Mouse (Mus musculus): ENCODE results near the gene Zfyve27.

The Zfyve27 gene

DNA sequence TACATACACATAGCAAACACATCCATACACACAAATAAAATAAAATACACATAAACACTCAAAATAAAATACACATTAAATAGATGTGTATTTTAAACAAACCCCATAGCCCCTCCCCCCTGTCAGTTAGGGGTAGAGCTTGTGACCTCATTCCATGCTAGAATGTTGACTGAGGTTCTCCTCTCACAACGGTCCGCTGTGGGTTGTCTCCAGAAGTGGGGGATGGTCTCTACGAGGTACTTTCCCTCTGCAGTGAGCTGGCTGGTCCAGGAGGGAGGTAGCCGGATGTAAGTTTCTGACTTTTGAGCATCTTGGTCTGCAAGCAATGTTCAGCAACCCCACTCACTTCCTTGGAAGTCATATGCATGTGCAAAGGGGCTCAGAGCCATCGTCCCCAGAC lies at the start of gene Zfyve27:
TSS of gene Zfyve27 (plus strand) at position 188 of the 400 bp plus-strand sequence.
- no peak for DNase-seq (ENCODE audit: low spot score)

DNA sequence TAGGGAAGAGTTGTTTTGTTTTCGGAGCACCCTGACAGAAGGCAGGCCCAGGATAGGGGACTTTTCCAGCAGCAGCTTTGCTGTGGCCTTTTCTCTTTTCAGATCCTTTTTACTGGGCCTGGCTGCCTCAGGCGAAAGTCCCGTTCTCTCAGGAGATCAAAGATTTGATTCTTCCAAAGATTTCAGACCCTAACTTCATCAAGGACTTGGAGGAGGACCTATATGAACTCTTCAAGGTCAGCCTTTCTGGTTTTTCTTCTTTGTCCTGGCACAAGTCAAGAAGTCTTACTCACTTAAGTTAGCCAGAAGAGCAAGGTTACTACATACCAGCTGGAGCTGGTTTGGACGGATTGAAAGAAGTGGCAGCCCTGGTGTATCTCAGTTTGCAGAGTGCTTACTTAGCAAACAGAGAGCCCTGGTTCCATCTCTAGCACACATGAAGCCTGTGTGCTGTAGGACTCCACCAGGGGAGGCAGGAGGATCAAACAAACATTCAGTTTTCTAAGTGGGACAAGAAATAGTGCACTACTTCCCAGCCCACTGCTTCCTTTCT lies 47.9 kb upstream of the Zfyve27 start:
- DNase-seq (ENCODE audit: low spot score): no peak

DNA sequence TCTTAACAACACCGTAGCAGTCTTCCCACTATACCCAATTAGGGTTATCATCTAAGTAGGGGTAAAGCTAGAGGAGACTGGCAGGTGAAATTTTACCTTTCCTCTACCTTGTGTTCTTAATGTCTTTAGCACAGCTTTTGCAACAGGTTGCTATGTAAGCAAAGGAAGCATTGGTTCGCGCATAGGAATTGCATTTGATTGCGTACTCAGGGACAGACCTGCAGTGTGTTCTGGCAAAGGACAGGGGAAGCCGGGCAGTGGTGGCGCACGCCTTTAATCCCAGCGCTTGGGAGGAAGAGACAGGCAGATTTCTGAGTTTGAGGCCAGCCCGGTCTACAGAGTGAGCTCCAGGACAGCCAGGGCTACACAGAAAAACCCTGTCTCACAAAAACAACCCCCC lies 45.6 kb upstream of the Zfyve27 start:
- DNase-seq (ENCODE audit: low spot score): no peak

DNA sequence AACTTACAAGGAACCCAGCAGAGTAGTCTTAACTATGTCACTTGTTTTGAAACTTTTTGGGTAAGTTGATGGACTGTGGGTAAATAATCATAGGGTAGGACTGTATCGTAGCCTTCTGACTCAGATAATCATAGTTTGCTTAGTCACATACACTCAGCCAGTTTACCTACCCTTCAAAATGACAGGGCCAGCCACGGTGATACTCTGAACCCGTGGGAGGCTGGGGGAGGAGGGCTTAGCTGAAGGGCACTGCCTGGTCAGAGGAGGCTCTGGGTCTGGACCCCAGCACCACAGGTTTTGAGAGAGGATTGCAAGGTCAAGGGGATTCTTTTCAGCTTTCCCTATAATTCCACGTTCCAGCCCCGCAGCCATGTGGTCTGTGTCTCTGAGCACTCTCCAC lies 45.2 kb upstream of the Zfyve27 start:
- no peak for DNase-seq (ENCODE audit: low spot score)

DNA sequence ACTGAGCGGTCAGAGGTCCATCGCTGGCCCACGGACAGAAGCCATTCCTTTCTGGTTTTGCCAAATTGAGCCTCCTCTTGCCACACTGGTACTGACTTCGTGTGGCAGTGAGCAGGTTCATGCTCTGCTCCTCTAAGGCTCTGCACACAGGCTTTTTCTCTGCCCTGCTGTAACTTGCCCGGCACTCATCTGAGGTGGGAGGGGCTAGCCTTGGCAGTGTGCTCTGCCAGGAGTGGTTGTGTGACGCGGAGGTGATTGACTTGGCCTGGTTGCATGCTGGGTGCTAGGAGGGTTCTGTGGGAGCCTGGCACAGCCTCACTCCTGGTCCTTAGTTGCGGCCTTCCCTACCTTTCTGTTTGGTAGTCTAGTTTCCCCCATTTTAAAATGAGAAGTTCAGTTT lies 43.3 kb upstream of the Zfyve27 start:
- no peak for DNase-seq (ENCODE audit: low spot score)

DNA sequence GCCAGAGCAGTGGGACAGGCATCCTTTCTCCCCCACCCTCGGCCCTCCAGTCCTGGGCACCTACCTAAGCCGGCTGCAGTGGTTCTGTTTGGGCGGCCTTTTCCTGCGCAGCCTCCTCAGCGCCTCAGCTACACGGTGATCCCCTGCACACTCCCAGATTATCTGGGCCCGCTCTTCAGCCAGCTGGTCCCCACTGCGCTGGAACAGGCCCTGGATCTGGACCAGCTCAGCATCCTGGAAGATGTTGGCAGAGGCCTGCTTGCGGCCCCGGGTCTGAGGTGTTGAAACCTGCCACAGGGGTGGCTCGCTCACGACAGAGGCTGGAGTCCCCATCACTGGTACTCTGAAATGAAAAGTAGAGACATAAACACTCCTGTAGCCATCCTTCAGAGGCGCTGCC lies 39.1 kb upstream of the Zfyve27 start:
- DNase-seq (ENCODE audit: low spot score): no peak

DNA sequence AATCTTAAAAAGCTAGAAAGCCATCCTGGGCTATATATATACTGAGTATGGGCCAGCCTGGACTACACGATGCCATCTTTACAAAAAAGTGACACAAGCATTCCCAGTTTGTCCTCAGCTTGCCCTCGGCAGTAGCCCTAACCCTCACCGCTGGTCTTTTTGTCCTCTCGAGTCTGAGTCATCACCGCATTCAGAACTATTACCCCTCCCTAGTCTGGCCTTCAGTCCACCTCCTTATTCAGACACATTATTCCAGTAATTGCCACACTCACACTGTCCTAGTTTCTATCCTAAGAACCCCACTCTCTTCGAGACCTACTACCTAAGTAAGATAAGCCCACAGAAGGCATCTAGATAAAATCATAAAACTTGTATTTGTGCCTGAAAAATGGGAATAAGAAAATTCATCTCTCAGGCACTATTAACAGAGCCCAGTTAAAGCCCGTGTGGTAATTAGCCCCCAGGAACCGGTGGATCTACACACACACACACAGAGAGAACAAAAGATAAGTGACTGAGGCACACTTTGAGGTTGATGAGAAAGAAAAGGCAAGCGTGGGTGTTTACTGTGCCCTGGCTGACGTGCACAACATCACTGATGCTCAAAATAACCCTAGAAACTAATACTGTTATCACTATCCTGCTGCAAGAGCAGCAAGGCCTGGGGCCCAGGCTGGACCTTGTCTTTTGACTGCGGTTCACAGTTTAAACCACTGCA lies 38.1 kb upstream of the Zfyve27 start:
- DNase-seq (ENCODE audit: low spot score): no peak

DNA sequence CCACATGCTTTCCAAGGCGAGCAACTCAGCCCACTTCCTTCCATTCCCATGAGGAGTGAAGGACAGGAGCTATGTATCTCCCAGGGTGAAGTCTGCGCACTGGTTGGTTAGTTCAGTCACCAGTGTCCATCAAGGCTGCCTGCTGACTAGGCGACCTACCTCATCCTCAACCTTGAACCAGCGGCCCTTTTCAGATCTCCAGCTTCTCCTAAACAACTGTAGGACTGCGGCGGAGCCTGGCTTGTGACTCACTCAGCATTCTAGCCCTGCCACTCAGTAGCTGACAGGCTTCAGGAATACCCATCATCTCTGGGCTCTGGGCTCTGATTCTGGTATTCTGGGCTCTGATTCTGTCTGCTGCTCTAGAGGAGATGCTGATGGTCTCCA lies 37.5 kb upstream of the Zfyve27 start:
- no peak for DNase-seq (ENCODE audit: low spot score)

DNA sequence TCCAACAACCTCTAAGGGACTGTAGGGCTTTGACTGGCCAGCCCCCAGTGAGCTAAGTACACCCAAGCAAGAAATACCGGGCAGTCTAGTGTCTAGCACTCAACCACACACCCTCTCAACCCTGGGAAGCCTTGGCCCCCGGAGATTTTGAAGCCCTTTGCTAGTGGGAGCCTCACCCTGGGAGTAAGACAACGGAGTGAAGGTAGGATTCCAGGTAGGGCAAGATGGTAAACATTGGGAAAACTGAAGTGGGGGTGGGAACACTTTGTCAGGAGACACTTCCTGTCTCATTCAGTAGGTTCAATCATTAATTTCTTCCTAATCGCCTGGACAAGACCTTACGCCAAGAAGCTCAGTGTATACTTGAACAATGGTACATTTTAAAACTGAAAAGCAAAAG lies 36.7 kb upstream of the Zfyve27 start:
- DNase-seq (ENCODE audit: low spot score): no peak

DNA sequence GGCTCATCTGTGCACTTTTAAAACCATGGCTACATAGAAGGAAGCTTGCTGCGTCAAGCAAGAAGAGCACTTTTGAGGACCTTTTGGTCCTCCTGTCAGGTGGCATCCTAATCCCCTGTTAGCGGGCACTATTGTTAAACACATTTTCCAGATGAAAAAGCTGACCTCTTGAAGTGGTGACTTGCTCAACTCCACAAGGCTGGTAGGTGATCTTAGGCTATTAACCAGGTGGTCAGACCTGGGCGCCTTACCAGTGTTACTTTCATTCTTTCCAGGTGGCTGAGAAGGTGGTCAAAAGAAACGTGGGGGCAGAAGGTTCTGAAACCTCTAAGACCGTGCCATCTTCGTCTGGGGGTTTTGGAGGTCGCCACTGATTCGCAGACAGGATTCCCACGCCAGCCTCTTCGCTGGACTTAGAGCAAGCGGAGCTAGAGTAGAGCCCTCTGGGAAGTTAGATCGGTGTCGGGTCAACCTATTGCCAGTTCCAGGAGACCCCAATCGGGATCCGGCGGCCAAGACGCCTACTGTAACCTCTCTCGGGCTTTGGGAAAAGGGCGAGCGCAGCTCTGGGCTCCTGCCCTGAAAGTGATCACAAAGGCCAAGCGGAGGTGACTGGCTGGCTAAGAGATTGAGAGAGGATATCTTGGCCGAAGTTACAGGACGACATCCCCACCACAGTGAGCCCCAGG lies 35.6 kb upstream of the Zfyve27 start:
- peak; percentile 31 for DNase-seq (ENCODE audit: low spot score)

DNA sequence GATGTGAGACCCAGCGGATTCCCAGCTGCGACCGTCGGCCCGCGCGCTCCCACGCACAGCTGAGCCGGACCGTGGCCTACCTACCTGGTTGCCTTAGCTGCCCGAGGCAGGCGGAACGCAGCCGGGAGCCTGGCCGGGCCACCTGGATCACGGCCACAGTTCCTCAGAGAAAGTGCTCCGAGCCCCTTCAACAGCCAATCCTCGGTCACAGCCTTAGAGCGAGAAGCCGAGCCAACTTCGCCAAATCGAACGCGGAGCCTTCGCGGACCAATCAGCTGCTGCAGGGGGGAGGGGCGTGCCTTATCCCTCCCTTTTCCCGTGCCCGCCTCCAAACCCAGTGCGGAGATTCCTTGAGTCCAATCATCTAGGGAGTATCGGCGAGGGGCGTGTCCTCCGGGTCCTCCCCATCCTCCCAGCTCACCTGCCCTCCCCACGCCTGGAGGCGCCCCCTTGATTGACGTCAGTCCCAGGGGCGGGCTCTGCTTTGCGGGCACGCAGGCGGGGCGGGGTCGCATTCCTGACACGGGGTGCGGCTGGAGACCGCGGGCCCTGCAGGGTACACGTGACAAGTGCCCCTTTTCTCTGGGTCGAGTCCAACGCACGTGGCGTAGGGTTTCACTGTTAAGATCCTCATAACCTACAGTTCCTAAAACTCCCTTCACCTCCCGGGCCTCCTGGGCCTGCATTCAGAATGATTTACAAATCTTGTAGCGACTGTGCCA lies 34.8 kb upstream of the Zfyve27 start, which contains the start of gene Avpi1:
TSS of gene Avpi1 (minus strand) at position 273 of the 722 bp plus-strand sequence.
- peak; percentile 99 for DNase-seq (ENCODE audit: low spot score)

DNA sequence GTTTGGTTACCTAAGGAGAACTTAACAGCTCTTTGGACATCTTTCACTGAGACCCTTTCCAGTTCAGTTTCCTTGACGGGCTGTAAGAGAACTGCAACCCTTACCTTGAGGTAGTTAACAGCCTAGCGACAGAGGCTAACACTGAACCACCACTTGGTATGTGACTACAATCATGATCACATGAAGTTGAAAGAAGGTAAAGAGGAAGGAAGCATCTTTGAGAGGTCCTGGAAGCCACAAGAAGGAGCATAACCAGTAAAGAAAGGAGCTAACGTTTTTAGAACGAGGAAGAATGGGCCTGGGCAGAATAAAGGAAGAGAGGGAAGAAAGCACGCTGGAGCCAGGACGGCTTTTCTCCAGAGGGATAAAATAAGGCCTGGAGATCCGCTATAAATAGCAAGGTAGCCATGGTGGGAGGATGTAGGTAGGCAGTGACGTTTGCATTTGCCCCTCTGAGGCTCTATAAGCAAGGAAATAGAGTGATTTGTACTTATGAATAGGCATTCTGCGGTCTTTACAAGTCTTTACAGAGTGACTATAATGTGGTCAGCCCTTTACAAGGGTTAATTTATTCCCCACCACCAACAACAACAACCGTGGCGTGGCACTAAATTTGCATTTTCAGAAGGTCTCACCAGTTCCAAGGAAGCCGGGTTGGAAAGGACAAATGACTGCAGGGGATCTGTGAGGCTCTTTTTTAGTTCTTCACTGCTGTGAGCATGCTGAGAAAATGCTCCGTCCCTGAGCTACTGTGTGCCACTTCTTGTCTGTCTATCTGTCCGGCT lies 34.0 kb upstream of the Zfyve27 start:
- no peak for DNase-seq (ENCODE audit: low spot score)

DNA sequence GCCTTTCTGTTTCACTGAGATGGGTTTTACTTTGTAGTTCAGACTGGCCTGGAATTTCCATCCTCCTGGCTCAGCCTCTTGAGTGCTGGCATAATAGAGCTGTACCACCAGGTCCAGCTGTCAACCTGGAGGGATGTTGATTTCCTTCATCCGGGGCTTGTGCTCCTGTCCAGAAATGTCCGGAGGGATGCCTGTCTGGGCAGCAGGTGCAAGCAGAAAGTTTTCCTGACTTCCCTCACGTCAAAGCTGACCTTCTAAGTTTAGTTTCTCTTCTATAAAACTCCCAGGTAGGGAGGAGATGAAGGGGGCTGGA lies 33.5 kb upstream of the Zfyve27 start:
- no peak for DNase-seq (ENCODE audit: low spot score)

DNA sequence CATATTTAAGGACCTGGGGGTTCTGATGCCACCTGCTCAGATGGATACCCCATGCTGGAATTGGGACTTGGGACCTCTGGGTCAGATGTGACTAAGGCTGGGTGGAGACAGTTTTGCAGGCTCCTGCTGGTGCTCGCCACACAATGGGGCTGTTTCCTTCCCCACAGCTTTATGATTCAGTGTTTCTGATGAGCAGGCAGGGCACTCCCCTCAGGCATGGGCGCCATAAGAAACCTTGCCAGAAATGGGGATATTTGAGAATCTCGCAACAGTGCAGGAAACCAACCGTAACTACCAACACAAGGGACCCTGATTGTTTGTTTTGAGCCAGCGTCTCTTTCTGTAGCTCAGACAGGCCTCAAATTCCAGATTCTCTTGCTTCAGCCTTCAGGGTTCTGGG lies 32.6 kb upstream of the Zfyve27 start:
- DNase-seq (ENCODE audit: low spot score): peak; percentile 26

DNA sequence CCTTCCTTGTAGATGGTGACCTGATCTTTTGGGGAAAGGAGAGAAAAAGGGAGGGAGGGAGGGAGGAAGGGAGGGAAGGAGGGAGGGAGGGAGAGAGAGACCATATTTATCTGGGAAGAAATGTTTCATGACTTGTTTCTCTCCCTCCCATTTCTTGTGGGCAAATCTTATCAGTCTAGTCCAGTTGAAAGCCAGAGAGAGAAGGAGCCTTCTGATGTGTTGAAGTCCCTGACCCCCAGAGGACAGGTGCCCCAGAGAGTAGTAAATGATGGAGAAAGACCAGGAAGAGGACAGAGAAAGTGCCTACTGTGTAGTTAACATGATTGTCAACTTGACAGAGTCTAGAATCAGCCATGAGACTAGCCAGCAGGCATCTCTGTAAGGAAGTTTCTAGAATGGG lies 28.7 kb upstream of the Zfyve27 start:
- no peak for DNase-seq (ENCODE audit: low spot score)

DNA sequence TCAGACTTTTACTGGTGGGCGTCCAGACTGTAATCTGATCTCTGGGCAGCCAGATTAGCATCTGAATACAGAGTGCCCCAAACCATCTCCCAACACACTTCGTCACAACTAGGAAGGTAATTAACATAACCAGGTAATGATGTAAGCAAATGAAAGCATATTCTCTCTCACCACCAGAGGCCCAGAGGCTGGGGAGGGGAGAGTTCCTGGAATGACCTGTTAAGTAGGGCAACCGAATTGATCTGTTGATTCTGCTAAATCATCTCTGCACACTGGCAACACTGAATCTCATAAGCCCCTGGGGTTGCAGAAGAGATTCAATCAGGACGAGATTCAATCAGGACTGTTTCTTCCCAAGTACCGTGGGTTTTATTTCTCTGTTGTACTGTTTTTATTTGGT lies 27.6 kb upstream of the Zfyve27 start:
- DNase-seq (ENCODE audit: low spot score): no peak

DNA sequence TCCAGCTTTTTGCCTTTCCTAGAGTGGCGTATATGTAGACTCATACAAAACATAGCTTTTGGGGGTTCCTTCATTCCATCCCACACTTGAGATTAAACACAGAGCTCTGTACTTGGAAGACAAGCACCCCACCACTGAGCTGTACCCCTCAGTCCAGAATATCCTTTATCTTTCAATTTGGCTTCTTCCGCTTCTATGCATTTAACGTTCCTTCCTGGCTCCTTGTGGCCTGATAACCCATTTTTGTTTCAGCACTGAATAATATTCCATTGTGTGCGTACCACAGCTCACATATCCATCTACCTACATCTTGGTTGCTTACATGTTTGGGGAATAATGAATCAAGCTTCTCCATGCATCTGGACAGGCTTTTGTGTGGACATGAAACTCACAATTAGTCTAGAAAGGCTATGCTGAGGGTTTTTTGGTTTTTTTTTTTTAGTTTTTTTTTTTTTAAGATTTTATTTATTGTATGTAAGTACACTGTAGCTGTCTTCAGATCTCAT lies 26.5 kb upstream of the Zfyve27 start:
- no peak for DNase-seq (ENCODE audit: low spot score)

DNA sequence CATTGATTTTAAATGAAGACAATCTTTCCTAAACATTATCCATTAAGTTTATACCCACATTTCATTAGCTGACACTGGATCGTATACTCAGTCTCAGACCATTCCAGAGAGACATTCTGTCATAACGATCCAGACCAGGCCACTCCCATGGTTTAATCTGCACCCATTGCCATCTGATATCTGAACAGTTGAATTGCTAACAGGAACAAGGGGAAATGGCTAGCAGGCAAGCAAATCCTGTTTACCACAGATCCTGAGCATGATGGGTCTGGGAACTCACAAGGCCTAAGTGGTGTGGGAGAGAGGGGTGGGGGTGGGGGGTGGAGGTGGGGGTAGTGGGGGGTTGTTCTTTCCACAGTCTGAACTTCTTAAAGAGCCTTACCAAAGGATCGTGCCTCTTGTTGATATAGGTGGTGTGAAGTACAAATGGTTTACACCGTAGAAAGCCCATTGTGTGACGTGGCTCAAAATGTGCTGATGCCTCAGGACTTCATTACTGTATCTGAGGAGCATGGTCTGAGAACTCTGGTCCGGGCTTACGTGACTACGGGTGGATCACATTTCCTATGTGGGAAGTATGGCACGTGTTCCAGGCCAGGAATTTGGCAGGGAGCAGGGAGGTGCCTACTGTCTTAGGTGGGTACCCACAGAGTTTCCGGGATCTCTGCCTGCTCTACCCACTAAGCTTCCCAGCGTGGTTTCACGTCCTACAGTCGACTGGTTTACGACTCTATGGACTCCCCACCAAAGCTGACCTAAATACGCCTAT lies 25.1 kb upstream of the Zfyve27 start:
- DNase-seq (ENCODE audit: low spot score): no peak

DNA sequence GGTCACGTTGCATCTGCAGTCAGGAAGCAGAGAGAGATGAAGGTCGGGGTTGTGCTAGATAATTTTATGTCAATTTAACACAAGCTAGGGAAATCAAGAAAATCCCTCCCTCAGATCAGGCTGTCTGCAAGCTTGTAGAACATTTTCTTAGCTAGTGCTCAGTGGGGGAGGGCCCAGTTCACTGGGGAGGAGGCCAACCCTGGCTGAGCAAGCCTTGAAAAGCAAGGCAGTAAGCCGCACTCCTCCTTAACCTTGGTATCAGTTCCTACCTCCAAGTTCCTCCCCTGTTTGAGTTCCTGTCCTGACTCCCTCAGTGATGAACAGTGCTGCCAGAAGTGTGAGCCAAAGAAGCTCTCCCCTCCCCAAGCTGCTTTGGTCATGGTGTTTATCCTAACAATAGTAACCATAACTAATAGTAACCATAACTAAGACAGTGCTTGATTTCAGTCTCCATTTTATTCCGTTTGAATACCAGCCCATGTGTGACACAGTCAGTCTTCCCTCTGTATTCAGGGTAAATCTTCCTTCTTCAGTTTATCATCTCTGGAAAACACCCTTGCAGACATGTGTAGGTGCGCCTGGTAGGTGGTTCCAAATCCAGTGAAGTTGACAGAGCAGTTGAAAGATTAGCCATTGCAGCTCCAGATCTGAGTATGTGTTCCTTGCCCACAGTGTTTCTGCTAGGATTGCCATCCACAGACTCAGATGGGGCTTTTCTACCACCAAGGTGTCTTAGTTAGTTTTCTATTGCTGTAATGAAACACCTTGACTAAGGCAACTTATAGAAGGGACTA lies 23.8 kb upstream of the Zfyve27 start:
- DNase-seq (ENCODE audit: low spot score): no peak

DNA sequence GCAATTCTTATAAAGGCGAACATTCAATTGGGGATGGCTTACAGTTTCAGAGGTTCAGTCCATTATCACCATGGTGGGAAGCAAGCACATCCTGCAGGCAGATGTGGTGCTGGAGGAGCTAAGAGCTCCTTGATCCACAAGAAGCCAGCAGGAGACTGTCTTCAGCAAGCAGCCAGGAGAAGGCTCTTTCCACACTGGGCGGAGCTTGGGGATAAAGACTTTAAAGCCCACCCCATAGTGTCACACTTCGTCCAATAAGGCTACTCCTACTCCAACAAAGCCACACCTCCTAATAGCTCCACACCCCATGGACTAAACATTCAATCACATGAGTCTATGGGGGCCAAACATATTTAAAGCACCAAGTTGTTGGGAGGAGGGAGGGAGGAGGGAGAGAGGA lies 21.8 kb upstream of the Zfyve27 start:
- DNase-seq (ENCODE audit: low spot score): no peak
